ENCODE assay signal across 23 mouse cellular contexts in genomic region chr10:60456662-60457397, GRCm38 (mm10). TPM values are rescaled to one million over a fixed set of nuclear protein-coding genes. Genes with fewer than 3 reads are reported as not detected.
DNase-seq lines count a peak whose midpoint lies in the region; ATAC-seq and TF ChIP-seq lines count a peak whose summit lies in the region.
"Had no signal": no experiment of that assay in that cellular context is flagged by ENCODE, and none has a peak within 500 bp of the region (broad histone marks: within the 10 kb centered on the region; RNA-seq: fewer than 3 reads in every experiment).

No protein-coding gene starts in this region.

- H3K27me3 ChIP-seq in forebrain, embryonic 10.5 days (ENCODE audit: poor library complexity, severe bottlenecking), result no peaks in the 10 kb centered on the region; the same call in 1 of the 2 replicates
- H3K27me3 ChIP-seq in forebrain, postnatal 0 days (ENCODE audit: insufficient read depth, low read length), result no peaks in the 10 kb centered on the region
- peaks cover 6% of the 10 kb centered on the region; the same call in 1 of the 2 replicates for H3K27me3 ChIP-seq in hindbrain, embryonic 13.5 days
- H3K27me3 ChIP-seq in midbrain, embryonic 13.5 days, result peaks cover 2% of the 10 kb centered on the region; the same call in 1 of the 2 replicates

- no peak overlapping the region for H3K4me2 ChIP-seq in forebrain, postnatal 0 days (ENCODE audit: low read depth)
- H3K4me2 ChIP-seq in hindbrain, embryonic 13.5 days, result no peak overlapping the region
- no peak overlapping the region for H3K4me2 ChIP-seq in midbrain, embryonic 13.5 days (replicated peaks)

- TF ChIP-seq CTCF in forebrain, postnatal 0 days (IDR thresholded peaks at IDR 0.05; ENCODE audit: low read depth), result no peak
- TF ChIP-seq CTCF in lung, adult 2 months (IDR thresholded peaks at IDR 0.05; ENCODE audit: insufficient read depth, low read length), result no peak

- no peak for TF ChIP-seq POLR2A in lung, adult 2 months (IDR thresholded peaks at IDR 0.05; ENCODE audit: borderline replicate concordance, extremely low read depth, low read depth, low read length)

- H3K27ac ChIP-seq in forebrain, embryonic 10.5 days, result peak overlapping the region; percentile 58
- H3K27ac ChIP-seq in forebrain, postnatal 0 days (ENCODE audit: low read depth, low read length), result no peak overlapping the region
- peak overlapping the region; percentile 44; the same call in 1 of the 2 replicates for H3K27ac ChIP-seq in hindbrain, embryonic 13.5 days
- peak overlapping the region; percentile 58 for H3K27ac ChIP-seq in midbrain, embryonic 13.5 days
- H3K27ac ChIP-seq: gastrocnemius, adult 2 months; kidney, postnatal 0 days; macrophage had no signal

- H3K9me3 ChIP-seq in forebrain, embryonic 10.5 days, result peaks cover 7% of the 10 kb centered on the region; the same call in 1 of the 2 replicates
- H3K9me3 ChIP-seq in forebrain, postnatal 0 days (ENCODE audit: low read length), result no peaks in the 10 kb centered on the region
- H3K9me3 ChIP-seq in hindbrain, embryonic 13.5 days, result no peaks in the 10 kb centered on the region; the same call in 1 of the 2 replicates
- H3K9me3 ChIP-seq in midbrain, embryonic 13.5 days, result no peaks in the 10 kb centered on the region

- 8% methylated on average over 8 of the region's 8 CpGs for WGBS in forebrain, embryonic 10.5 days
- WGBS in forebrain, postnatal 0 days, result 6% methylated on average over 8 of the region's 8 CpGs
- 9% methylated on average over 8 of the region's 8 CpGs for WGBS in hindbrain, embryonic 13.5 days
- 3% methylated on average over 8 of the region's 8 CpGs for WGBS in midbrain, embryonic 13.5 days
- 43% methylated on average over 8 of the region's 8 CpGs for WGBS in lung, adult 2 months

- H3K4me1 ChIP-seq in forebrain, embryonic 10.5 days, result peaks cover 28% of the 10 kb centered on the region
- no peaks in the 10 kb centered on the region for H3K4me1 ChIP-seq in forebrain, postnatal 0 days (ENCODE audit: insufficient read depth)
- H3K4me1 ChIP-seq in hindbrain, embryonic 13.5 days (replicated peaks), result peaks cover 12% of the 10 kb centered on the region; the same call in 1 of the 2 replicates
- peaks cover 6% of the 10 kb centered on the region for H3K4me1 ChIP-seq in midbrain, embryonic 13.5 days (replicated peaks)
- H3K4me1 ChIP-seq in lung, adult 2 months (ENCODE audit: control insufficient read depth, insufficient read depth, low read length), result no peaks in the 10 kb centered on the region

- no peaks in the 10 kb centered on the region for H3K36me3 ChIP-seq in forebrain, embryonic 10.5 days (replicated peaks)
- no peaks in the 10 kb centered on the region for H3K36me3 ChIP-seq in forebrain, postnatal 0 days (ENCODE audit: insufficient read depth)
- no peaks in the 10 kb centered on the region for H3K36me3 ChIP-seq in hindbrain, embryonic 13.5 days
- no peaks in the 10 kb centered on the region for H3K36me3 ChIP-seq in midbrain, embryonic 13.5 days

- DNase-seq in forebrain, embryonic 10.5 days (ENCODE audit: extremely low spot score, low spot score), result no peak
- DNase-seq in forebrain, postnatal 0 days, result no peak
- peak; percentile 72 for DNase-seq in R1 (ENCODE audit: low read depth, low spot score)
- no peak for DNase-seq in lung, adult 2 months
- no peak for DNase-seq in adrenal gland, postnatal 25 days
- no peak for DNase-seq in natural killer cell, adult 2 months (ENCODE audit: low spot score in 2 of 2)
- DNase-seq: cerebellum, postnatal 25 days; gastrocnemius, adult 2 months; heart, adult 11 months; heart, postnatal 4 days; left cerebral cortex, postnatal 4 days; lung, adult 18-20 months; right cerebral cortex, adult 18-20 months had no signal

- no peak for ATAC-seq in forebrain, postnatal 0 days
- ATAC-seq in hindbrain, embryonic 13.5 days (ENCODE audit: low FRiP score), result no peak
- ATAC-seq in midbrain, embryonic 13.5 days, result peak; percentile 64
- ATAC-seq: intestine, postnatal 0 days; Patski had no signal

- no peak overlapping the region for H3K9ac ChIP-seq in forebrain, postnatal 0 days
- no peak overlapping the region for H3K9ac ChIP-seq in hindbrain, embryonic 13.5 days
- no peak overlapping the region for H3K9ac ChIP-seq in midbrain, embryonic 13.5 days (replicated peaks)

- no peak overlapping the region for H3K4me3 ChIP-seq in forebrain, embryonic 10.5 days
- H3K4me3 ChIP-seq in forebrain, postnatal 0 days (ENCODE audit: low read depth, low read length), result no peak overlapping the region
- H3K4me3 ChIP-seq in hindbrain, embryonic 13.5 days, result no peak overlapping the region
- H3K4me3 ChIP-seq in midbrain, embryonic 13.5 days (replicated peaks), result no peak overlapping the region
- H3K4me3 ChIP-seq in lung, adult 2 months (replicated peaks; ENCODE audit: extremely low read depth, low read depth, low read length), result no peak overlapping the region
- H3K4me3 ChIP-seq: gastrocnemius, adult 2 months had no signal

RNA-seq across cellular contexts. Expression of gene Gm17455, which starts 57.3 kb away (rescaled TPM):
- polyA plus RNA-seq in forebrain, embryonic 10.5 days (2016; fragmentation: Nextera tagmentation; extraction: Ambion mirVana), result 0.93 and 1.9 TPM in 2 replicates
- 4.7 and 5.4 TPM in 2 replicates for total RNA-seq in forebrain, postnatal 0 days (2014; rRNA removed)
- 9.4 and 10.6 TPM in 2 replicates for polyA plus RNA-seq in forebrain, postnatal 0 days (2015; fragmentation: Nextera tagmentation; extraction: Ambion mirVana)
- 9.3 and 13.2 TPM in 2 replicates for polyA plus RNA-seq in hindbrain, embryonic 13.5 days (2015; fragmentation: Nextera tagmentation; extraction: Ambion mirVana)
- 4.9 and 7.9 TPM in 2 replicates for polyA plus RNA-seq in midbrain, embryonic 13.5 days (2015; fragmentation: Nextera tagmentation; extraction: Ambion mirVana)
- 0.33 and 1.2 TPM in 2 replicates for polyA plus RNA-seq in lung, adult 2 months (2012; rRNA removed)
- not detected in 2 replicates for total RNA-seq in adrenal gland, postnatal 25 days (2021)
- total RNA-seq: heart, postnatal 4 days; layer of hippocampus, adult 18-20 months; left cerebral cortex, adult 18-20 months; liver, adult 2 months had no signal
- polyA plus RNA-seq: heart, embryonic 14.5 days; liver, adult 2 months; macrophage; Patski had no signal
